Mouse (Mus musculus) intestine, embryonic 16.5 days (tissue): ENCODE data around the gene Dlg2. TPM values are rescaled to one million over a fixed set of nuclear protein-coding genes. Genes with fewer than 3 reads are reported as not detected.
"Not testable (repeated sequence)": the region's sequence is repeated elsewhere in the genome, so short reads cannot be mapped to it uniquely, and the experiment has no call there.

Experiments used
- ATAC-seq: fragments of 200-750 bp; cut with Nextera tagmentation; 2 replicates; pipeline ENCODE4 v1.8.0; 2017; ENCODE audit warnings: moderate TSS enrichment, moderate library complexity
- H3K27ac ChIP-seq: fragments of 300-500 bp; sonication (generic); 2 replicates; pipeline ENCODE4 v1.5.1; 2014; ENCODE audit warnings: mild to moderate bottlenecking, low read length
- H3K27me3 ChIP-seq: fragments of 300-500 bp; sonication (generic); replicated peaks from 2 replicates; pipeline ENCODE4 v1.6.1; 2014; ENCODE audit warnings: low read length, control low read depth, mixed read lengths; ENCODE audit not compliant: control insufficient read depth, insufficient read depth
- H3K36me3 ChIP-seq: fragments of 300-500 bp; sonication (generic); 2 replicates; pipeline ENCODE4 v1.6.1; 2014; ENCODE audit warnings: low read length, control low read depth; ENCODE audit not compliant: control insufficient read depth, insufficient read depth
- H3K4me1 ChIP-seq: fragments of 300-500 bp; sonication (generic); 2 replicates; pipeline ENCODE4 v1.6.1; 2014; ENCODE audit warnings: low read length, control low read depth, mixed read lengths; ENCODE audit not compliant: control insufficient read depth, insufficient read depth
- H3K4me2 ChIP-seq: fragments of 300-500 bp; sonication (generic); 2 replicates; pipeline ENCODE4 v1.6.1; 2014; ENCODE audit warnings: low read depth, low read length, control low read depth
- H3K4me3 ChIP-seq: fragments of 300-500 bp; sonication (generic); 2 replicates; pipeline ENCODE4 v1.5.1; 2014; ENCODE audit warnings: mild to moderate bottlenecking, low read length
- H3K9ac ChIP-seq: fragments of 300-500 bp; sonication (generic); 2 replicates; pipeline ENCODE4 v1.6.1; 2014; ENCODE audit warnings: low read depth, low read length
- H3K9me3 ChIP-seq: fragments of 300-500 bp; sonication (generic); 2 replicates; pipeline ENCODE4 v1.6.1; 2016; ENCODE audit warnings: low read length, control low read depth; ENCODE audit not compliant: control insufficient read depth
- WGBS: fragments of 180-500 bp; shearing (Covaris S2); extraction: QIAGEN DNeasy Blood & Tissue Kit; methylation state at CpG from one replicate; pipeline ENCODE4 v1.1.7; 2014; 5-methylcytosine and 5-hydroxymethylcytosine counted together
- polyA plus RNA-seq: library from polyadenylated mRNA; unstranded; fragments of >200 nt; fragmentation: Nextera tagmentation; extraction: Ambion mirVana; gene quantifications from 2 replicates; pipeline ENCODE4 v1.2.1, GENCODE M21; 2015

Gene Dlg2
- polyA plus RNA-seq, 1 experiment from 2014 or later = 3.9 TPM

DNA sequence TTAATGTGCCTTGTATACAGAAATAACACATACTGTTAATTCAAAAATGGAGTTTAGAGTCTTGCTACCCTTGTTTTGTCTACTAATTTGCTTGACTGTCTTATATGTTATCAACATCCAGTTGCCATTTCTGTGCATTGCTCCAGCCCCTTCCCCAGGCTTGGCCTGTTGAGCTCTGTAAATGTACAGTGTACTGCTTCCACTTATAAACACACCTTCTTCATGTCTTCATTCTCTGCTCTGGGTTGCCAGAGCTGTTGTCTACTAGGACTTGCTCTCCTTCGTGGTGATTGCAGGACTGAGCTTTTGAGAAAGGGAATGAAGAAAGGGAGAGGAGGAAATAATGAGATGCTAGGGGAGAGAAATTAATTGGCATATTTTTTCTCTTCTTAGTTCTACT is 227.5 kb downstream of the Dlg2 start:
- no peaks in the 10 kb centered on the region for H3K36me3 ChIP-seq
- H3K4me2 ChIP-seq = no peak overlapping the region
- H3K4me3 ChIP-seq = no peak overlapping the region
- no peak overlapping the region for H3K27ac ChIP-seq
- ATAC-seq = no peak
- no peak overlapping the region for H3K9ac ChIP-seq
- 54% methylated on average over 1 of the region's 1 CpGs for WGBS
- no peaks in the 10 kb centered on the region for H3K27me3 ChIP-seq
- no peaks in the 10 kb centered on the region for H3K9me3 ChIP-seq
- no peaks in the 10 kb centered on the region for H3K4me1 ChIP-seq

DNA sequence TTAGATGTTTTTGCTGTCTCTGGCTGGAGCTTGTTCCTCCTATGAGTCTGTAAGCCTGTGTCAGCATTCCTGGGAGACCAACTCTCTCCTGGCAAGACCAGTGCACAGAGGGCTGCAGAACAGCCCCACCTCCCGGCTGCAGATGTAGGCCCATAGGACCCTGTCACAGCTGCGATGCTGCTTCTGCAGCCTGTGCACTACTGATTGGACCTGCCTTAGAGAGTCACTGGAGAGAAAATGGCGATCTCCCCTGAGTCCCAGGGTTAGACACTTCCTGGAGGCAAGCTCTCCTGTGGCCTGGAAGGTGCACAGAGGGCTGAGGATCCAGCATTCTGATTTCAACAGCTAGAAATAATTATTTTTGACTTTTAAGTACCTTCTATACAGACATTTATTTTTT is 257.6 kb downstream of the Dlg2 start:
- H3K27me3 ChIP-seq = no peaks in the 10 kb centered on the region
- no peak overlapping the region for H3K4me2 ChIP-seq
- no peak overlapping the region for H3K4me3 ChIP-seq
- no peak overlapping the region for H3K9ac ChIP-seq
- no peaks in the 10 kb centered on the region for H3K9me3 ChIP-seq
- WGBS = 57% methylated on average over 3 of the region's 3 CpGs
- H3K4me1 ChIP-seq = no peaks in the 10 kb centered on the region
- H3K36me3 ChIP-seq = no peaks in the 10 kb centered on the region
- no peak for ATAC-seq
- H3K27ac ChIP-seq = no peak overlapping the region

DNA sequence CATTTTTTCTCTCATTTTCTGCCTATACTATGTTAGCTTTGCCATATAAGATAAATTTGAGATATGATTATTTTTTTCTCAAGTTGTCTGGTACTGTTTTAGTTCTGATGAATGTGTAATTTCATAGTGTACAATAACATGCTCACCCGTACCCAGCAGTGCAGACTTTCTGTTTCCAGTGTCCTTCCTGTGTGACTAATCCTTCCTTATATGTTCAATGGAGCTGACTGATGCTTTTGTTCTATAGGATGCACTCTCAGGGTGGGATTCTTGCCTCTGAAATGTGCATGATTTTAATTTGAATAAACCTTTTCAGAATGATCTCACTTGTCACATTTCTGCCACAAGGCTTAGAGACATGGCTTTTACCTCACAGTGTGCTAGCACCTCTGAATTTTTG is 259.9 kb downstream of the Dlg2 start:
- H3K9ac ChIP-seq = no peak overlapping the region
- no peaks in the 10 kb centered on the region for H3K4me1 ChIP-seq
- WGBS = 52% methylated on average over 1 of the region's 1 CpGs
- H3K4me2 ChIP-seq = no peak overlapping the region
- no peak for ATAC-seq
- no peak overlapping the region for H3K27ac ChIP-seq
- no peak overlapping the region for H3K4me3 ChIP-seq
- no peaks in the 10 kb centered on the region for H3K36me3 ChIP-seq
- H3K9me3 ChIP-seq = no peaks in the 10 kb centered on the region
- H3K27me3 ChIP-seq = no peaks in the 10 kb centered on the region

DNA sequence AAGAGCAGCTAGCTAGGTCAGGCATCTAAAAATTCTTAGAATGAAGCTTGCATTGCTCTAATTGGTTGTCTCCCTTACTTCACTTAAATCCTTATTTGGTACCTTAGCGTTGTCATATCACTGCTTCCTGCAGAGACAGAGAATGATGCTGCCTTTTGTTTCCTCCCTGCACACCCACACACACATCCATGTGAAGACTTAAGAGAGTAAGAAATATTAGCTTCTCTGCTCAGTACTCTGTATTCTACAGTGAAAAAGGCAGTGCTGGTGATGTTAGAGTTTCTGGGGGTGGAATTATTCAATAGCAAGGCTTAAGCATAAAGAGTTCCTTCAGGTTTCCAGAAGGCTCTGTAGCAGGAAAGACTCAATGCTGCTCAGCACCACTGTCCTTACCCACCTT is 272.2 kb downstream of the Dlg2 start:
- WGBS = 76% methylated on average over 1 of the region's 1 CpGs

DNA sequence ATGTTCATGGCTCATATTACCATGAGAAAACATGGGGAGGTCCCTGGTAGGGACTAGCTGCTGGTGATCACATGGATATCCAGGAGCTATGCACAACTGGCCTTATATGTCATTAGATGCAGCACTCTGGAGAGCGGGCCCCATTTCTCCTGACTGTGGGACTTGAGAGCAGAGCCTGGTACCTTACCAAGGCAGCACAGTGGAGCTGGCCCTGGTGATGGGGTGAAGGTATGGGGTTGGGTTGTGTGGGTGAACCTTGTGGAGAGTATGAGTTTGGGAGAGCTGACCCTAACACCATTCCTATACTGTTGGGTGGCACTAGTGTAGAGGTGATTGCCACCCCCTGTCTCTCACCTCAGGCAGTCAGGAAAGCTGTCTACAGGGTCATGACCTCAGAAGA is 311.5 kb downstream of the Dlg2 start:
- no peak overlapping the region for H3K4me2 ChIP-seq
- H3K9ac ChIP-seq = no peak overlapping the region
- H3K27me3 ChIP-seq = no peaks in the 10 kb centered on the region
- 89% methylated on average over 1 of the region's 1 CpGs for WGBS
- H3K9me3 ChIP-seq = no peaks in the 10 kb centered on the region
- H3K4me3 ChIP-seq = no peak overlapping the region
- no peak overlapping the region for H3K27ac ChIP-seq
- no peaks in the 10 kb centered on the region for H3K36me3 ChIP-seq
- H3K4me1 ChIP-seq = no peaks in the 10 kb centered on the region
- no peak for ATAC-seq

More for the DNA sequence above, 272.2 kb downstream of the Dlg2 start:
- no peaks in the 10 kb centered on the region for H3K27me3 ChIP-seq
- no peak for ATAC-seq
- H3K9me3 ChIP-seq = no peaks in the 10 kb centered on the region
- H3K4me1 ChIP-seq = no peaks in the 10 kb centered on the region
- no peak overlapping the region for H3K27ac ChIP-seq
- H3K4me2 ChIP-seq = no peak overlapping the region
- H3K36me3 ChIP-seq = no peaks in the 10 kb centered on the region
- no peak overlapping the region for H3K4me3 ChIP-seq
- H3K9ac ChIP-seq = no peak overlapping the region

DNA sequence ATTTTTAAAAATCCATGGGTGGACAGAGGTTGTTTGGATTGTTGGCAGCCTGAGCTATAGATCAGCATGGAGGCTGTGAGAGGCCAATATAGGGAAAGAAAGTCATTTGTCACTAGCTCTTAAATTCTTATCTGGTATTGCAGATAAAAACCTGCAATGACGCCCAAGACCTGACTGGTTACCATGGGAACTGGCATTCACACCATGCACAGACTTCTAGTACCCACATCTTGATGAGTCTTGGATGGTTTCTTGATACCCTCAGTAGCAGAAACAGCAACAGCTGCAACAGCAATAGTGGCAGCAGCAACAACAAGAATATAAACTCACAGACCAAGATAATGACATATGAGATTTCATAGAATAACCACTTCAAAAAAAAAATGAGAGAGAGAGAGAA is 315.1 kb downstream of the Dlg2 start:
- H3K4me3 ChIP-seq = no peak overlapping the region
- no peak overlapping the region for H3K4me2 ChIP-seq
- H3K9ac ChIP-seq = no peak overlapping the region
- no peak overlapping the region for H3K27ac ChIP-seq
- H3K4me1 ChIP-seq = no peaks in the 10 kb centered on the region
- 43% methylated on average over 1 of the region's 1 CpGs for WGBS
- no peaks in the 10 kb centered on the region for H3K27me3 ChIP-seq
- no peak for ATAC-seq
- no peaks in the 10 kb centered on the region for H3K9me3 ChIP-seq
- H3K36me3 ChIP-seq = no peaks in the 10 kb centered on the region

DNA sequence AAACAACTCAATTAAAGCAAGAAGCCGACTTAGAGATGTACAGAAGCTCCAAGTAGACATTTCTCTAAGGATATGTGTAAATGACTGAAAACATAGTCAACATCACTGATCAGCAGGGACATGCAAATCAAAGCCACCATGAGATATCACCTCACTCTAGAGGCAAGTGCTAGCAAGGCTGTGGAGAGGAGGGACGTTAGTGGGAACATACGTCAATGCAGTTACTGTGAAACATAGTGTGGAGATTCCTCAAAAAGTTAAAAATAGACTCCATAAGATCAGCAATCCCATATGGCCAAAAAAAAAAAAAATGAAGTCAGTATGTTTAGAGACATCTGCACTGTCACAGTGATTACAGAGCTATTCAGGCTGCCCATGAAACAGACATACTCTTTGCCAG is 349.2 kb downstream of the Dlg2 start:
- Histone ChIP-seq H3K36me3 (no peaks in the 10 kb centered on the region), H3K27ac (no peak overlapping the region), H3K4me3 (no peak overlapping the region), H3K4me1 (no peaks in the 10 kb centered on the region), H3K27me3 (no peaks in the 10 kb centered on the region), H3K4me2 (no peak overlapping the region), H3K9me3 (no peaks in the 10 kb centered on the region), H3K9ac (no peak overlapping the region)
- ATAC-seq = no peak
- 76% methylated on average over 3 of the region's 3 CpGs for whole genome bisulfite sequencing

DNA sequence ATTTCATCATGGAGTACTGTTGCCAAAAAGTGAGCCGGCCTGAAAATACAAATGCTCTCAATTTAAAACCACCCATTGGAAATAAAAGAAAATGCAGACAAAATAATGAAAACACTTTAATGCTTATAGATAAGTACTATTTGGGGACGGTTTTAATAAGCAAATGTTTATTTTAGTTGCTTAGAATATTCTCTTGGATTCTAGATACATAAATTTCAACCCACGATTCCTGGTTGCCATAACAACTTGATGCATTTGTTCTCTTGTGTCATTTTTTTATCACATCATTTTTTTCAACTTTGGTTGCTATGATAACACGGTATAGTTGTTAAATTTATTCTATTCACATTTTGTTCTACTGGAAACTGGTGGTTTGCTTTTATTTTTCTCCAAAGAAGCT is 364.8 kb downstream of the Dlg2 start:
- WGBS = 66% methylated on average over 4 of the region's 4 CpGs
- no peaks in the 10 kb centered on the region for H3K36me3 ChIP-seq

DNA sequence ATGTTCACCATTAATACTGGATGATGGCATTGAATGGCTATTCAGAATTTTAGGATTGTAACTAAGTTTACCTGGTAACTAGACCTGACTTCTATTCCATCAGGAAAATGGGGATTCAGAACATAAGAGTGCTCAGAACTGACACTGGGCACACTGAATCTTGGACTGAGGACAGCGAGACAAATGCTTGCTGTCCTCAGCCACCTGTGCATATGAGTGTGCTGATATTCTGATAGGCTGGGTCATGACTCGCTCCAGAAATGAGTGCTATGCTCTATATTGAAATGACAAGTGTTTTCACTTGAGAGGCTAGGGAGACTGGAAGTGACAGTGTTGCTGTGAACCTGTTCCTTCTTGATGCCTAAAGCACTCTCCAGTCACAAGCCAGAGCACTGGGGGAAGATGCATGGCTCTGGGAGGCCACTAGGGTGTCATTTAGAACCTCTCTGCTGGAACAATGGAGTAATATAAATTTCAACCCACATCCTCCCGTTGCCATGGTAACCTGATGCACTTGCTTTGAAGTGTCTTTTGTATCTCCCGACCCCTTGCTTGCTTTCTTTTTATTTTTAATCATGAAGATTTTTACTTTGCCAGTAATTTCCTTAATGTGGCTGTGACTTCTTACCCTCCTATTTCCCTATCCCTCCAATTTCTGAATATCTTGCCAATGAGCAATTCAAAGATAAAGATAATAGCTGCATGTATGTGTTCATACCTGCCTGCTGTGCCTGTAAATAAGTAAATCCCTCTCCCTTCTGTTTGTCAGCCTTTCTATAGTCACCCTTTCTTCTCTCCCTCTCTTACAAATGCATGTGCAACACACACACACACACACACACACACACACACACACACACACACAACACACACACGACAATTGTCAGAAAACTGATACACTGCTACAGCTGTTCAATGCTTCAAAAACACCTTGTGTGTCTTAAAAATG is 367.1 kb downstream of the Dlg2 start:
- H3K9ac ChIP-seq = no peak overlapping the region
- H3K4me1 ChIP-seq = no peaks in the 10 kb centered on the region
- H3K9me3 ChIP-seq = no peaks in the 10 kb centered on the region
- ATAC-seq = no peak
- no peak overlapping the region for H3K4me3 ChIP-seq
- H3K27me3 ChIP-seq = no peaks in the 10 kb centered on the region
- H3K4me2 ChIP-seq = no peak overlapping the region
- H3K27ac ChIP-seq = no peak overlapping the region
- H3K36me3 ChIP-seq = no peaks in the 10 kb centered on the region
- WGBS = 68% methylated on average over 5 of the region's 5 CpGs

More for the DNA sequence above, 364.8 kb downstream of the Dlg2 start:
- no peak overlapping the region for H3K4me3 ChIP-seq
- H3K4me2 ChIP-seq = no peak overlapping the region
- no peak for ATAC-seq
- no peak overlapping the region for H3K27ac ChIP-seq
- no peak overlapping the region for H3K9ac ChIP-seq
- no peaks in the 10 kb centered on the region for H3K4me1 ChIP-seq
- H3K27me3 ChIP-seq = no peaks in the 10 kb centered on the region
- H3K9me3 ChIP-seq = no peaks in the 10 kb centered on the region

DNA sequence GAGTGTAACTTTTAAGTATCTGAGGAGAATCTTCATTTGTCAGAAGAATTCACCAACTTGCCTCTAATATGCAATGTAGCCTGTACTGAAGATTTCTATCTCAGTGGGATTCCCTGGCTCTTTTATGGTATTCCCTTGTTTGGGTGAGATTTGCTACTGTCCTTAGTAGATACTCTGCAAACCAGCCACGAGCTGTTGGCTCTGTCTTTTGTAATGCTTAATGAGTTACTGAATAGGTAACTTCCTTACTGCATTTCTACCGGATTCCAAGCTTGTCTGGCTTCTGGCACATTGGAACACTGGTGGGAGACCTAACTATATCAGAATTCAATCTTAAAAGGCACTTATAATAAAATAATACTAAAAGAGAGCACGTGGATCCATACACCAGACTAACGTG is 400.3 kb downstream of the Dlg2 start:
- not testable (repeated sequence) for H3K4me3 ChIP-seq, H3K9me3 ChIP-seq, H3K9ac ChIP-seq, H3K27ac ChIP-seq, H3K27me3 ChIP-seq, ATAC-seq, H3K36me3 ChIP-seq, H3K4me2 ChIP-seq, H3K4me1 ChIP-seq
- WGBS = 69% methylated on average over 4 of the region's 4 CpGs
